Mouse (Mus musculus) natural killer cell, adult 2 months (primary cell): ENCODE measurements at regions not wholly inside any gene's neighbourhood (a gene's known extent, or its start where the extent isn't known, plus 50 kb on each side); places are given as distances from the start of the nearest gene placed in this dataset.

ENCODE experiments used
- DNase-seq, 2 experiments: peaks; one replicate each; pipeline ENCODE4 v3.0.0; 2022; ENCODE audit warnings: low spot score in 2 of 2

GRCm38 (mm10) chr7:125019259-125019658 lies 425.2 kb upstream of the Kdm8 start:
- DNase-seq, result no peak

DNA sequence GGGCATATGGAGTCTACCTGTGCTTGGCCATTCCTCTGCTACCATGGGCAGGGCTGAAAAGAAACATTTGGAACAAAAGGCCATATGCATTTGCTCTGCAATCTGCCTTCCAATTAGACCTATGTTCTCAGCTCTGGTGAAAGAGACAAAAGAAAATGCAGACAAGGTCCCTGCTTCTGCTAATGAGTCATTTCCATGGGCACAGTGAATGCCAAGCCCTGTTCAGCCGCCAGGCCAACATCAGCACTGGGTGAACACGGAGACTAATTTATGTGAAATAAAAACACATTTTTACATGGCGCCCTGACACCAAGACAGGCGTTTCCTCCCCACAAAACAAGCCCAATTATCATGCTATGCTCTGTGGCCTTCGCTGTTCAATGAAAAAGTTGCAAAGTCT lies 419.5 kb upstream of the Kdm8 start:
- DNase-seq, result no peak

DNA sequence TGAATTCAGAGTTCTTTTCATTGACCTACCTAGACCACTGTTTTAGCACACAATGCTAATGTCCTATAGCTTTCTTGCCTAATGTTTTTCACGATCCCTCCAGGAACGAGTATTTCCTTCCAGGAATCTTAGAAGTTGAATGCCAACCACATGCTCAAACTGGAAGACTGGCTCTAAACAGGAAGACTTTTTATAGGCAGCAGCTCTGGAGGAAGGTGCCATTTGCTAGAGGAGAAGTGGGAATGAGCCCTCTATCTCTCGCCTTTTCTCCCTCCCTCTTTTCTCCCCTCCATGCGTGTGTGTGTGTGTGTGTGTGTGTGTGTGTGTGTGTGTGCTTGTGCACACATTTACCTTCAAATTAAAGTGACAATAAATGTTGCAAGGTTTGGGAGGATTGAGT lies 410.7 kb upstream of the Kdm8 start:
- DNase-seq, result no peak

GRCm38 (mm10) chr7:125034196-125034595 lies 410.3 kb upstream of the Kdm8 start:
- DNase-seq, result no peak

- no peak for DNase-seq
Observed at GRCm38 (mm10) chr7:125036098-125036991, 408.1 kb upstream of the Kdm8 start.

DNA sequence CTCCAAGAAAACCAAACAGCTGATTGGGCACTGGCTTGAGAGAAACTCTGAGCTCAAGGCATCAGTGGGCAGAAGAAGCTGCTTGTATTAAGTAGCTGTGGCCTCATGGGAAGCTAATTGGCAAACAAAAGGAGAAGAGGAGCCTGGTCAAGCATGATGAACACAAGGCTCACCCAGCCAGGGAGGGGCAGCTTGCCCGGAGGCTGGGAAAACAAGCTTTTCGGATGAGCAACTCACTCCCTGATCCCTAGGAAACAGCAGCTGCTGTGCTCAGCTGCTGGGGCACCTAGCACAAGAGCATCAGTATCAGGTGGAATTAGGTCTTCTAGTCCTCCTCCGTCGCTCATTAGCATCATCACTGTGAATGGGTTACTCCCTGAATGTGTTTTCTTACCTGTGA lies 405.6 kb upstream of the Kdm8 start:
- no peak for DNase-seq

- DNase-seq, result no peak
Observed at GRCm38 (mm10) chr7:125055951-125056625, 388.4 kb upstream of the Kdm8 start.

DNA sequence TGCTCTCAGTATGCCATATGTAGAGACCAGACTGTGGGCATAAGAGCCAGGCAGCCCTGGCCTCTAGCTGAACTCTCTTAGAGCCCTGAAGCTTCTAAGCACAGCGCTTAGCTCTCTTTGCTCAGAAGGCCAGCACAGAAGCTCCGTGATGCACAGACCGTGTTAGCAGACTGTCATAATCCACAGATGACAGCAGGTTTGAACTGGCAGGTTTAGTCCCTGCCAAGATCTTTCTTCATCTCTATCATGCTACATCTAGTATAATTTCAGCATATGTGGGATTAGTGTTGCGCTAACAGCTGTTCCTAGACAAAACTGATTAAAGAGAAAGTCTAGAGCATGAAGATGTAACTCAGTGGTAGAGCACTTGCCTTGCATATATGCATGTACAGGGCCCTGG lies 342.0 kb upstream of the Kdm8 start:
- DNase-seq, result no peak

GRCm38 (mm10) chr7:125104011-125104410 lies 340.5 kb upstream of the Kdm8 start:
- no peak for DNase-seq

- no peak for DNase-seq
Observed at GRCm38 (mm10) chr7:125112820-125113273, 331.6 kb upstream of the Kdm8 start.

DNA sequence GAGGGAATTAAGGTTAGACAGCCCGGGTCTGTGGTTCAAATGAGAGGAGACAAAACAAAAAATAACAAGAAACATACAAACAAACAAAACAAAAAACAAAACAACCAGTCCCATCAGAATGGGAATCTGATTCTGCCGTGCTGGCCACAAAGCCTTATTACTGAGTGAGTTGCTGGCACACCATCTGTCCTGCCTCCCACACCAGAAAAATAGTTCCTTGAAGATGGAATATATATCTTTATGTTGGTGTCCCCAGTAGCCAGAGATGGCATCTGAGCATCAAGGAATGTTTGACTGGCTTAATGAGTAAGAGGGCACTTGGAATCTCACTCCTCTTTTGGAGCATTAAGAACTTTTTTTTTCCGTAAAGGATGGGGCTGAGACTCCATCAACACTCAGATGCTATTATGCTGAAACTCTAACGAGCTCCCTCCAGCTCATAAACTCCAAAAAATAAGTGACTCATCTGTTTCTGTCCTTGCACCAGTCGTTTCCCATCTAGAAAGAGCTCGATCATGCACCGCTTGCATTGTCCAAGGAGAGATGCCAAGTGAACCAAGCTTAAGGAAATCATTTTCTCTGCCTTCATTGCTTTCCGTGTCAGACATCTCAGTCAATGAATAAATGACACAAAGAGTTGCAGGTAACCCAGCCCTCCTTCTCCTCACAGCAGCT lies 329.0 kb upstream of the Kdm8 start:
- no peak for DNase-seq

DNA sequence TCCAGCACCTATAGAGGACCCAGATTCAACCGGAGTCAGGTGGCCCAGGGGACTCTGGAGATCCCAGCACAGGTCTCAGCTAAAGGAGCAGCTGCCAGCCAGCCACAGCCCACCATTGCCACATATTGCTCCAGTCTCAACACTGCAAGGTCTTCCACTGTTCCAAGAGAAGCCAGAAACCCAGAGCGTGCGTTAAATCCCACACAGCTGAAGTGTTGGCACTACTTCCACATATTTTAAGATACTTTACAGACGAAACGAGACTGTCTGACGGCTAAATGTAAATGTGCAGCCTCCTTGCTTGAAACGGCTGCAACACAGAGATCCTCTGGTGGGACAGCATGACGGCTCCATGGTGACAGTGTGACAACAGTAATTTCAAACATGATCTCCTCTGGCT lies 327.3 kb upstream of the Kdm8 start:
- DNase-seq, result no peak

DNA sequence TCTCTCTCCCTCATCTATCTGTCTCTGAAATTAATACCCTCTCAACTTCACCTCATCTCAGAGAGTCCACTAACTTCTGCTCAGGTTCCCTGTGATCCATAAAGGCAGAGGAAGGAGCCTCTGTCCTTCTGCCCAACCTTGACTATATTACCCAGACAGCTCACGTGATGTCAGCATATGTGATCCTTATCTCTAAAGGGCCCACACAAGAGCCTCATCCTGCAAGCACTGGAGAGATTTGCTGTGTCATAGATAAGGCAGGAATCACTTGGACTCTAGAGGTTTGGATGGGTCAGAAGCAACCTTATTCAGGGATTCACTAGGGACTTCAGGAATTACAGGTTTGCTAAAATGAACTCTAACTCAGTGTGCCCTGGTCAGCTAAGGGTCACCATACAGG lies 315.3 kb upstream of the Kdm8 start:
- DNase-seq, result no peak

- DNase-seq, result no peak
Observed at GRCm38 (mm10) chr7:125131968-125132367, 312.5 kb upstream of the Kdm8 start.

- DNase-seq, result no peak
Observed at GRCm38 (mm10) chr7:125138607-125139006, 305.9 kb upstream of the Kdm8 start.

DNA sequence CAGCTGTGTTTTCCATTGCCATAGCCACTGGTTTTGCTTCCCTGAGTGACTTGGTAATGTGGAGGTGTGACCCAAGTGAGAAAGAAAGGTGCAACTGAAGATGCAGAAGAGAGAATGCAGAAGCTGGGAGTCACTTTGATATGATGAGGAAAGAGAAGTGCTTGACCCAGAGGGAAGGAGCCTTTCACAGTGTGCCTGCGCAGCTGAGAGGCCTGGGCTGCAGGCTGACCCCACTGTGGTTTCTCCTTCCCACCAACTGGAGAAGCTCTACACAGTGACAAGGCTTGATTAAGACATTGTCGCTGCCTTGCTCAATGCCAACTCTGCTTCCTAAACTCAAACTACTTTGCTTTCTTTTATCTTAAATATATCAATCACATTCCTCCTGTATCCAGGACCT lies 305.3 kb upstream of the Kdm8 start:
- DNase-seq, result no peak

DNA sequence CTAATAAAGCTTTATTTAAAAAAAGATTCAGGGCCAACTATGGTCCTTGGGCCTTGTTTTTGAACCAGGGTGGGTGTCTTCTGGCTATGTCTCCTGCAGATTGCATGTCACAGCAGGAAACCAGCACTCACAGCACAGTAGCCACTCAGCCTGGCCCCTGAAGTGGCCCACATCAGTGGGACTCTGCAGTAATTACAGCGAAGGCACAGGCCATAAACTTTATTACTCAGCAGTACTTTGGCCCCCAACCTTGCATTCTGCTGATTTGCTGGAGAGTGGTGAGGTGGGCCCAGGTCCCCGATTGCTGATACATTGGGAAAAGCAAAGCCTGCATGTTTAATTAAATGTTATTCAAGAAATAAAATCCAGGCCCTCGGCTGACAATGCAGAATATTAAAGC lies 303.6 kb upstream of the Kdm8 start:
- DNase-seq, result no peak

DNA sequence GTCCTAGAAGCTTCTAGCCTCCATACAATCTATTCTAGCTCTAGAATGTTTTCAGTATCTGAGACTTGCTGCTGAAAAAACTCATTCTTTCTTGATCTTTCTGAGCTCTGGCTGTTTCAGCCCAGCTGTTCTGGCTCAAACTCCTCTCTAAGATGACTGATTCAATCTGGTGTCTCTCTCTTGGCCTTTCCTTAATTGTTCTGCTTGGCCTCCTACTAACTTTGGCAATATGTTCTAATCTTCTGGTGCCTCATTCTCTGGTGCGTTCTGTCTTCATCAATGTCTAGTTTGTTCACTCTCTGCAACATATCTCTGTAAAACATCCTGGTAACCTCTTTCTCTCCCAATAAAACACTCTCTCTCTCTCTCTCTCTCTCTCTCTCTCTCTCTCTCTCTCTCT lies 302.6 kb upstream of the Kdm8 start:
- DNase-seq, result no peak

GRCm38 (mm10) chr7:125146025-125146424 lies 298.5 kb upstream of the Kdm8 start:
- no peak for DNase-seq

DNA sequence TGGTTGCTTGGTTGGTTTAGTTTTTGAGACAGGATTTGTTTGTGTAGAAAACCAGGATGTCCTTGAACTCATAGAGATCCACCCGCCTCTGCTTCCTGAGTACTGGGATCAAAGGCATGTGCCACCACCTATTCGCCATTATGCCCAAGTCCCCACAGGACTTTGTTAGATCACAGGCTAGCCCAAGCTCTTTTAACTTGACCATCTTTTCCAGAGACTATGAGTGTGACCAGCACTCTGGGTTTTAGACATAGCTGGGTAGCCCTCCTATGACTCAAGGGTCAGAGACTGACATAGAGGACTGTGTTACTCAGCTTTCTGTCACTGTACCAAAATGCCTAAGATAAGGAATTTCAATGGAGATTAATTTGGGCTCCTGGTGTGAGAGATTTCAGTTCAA lies 295.3 kb upstream of the Kdm8 start:
- DNase-seq, result no peak

DNA sequence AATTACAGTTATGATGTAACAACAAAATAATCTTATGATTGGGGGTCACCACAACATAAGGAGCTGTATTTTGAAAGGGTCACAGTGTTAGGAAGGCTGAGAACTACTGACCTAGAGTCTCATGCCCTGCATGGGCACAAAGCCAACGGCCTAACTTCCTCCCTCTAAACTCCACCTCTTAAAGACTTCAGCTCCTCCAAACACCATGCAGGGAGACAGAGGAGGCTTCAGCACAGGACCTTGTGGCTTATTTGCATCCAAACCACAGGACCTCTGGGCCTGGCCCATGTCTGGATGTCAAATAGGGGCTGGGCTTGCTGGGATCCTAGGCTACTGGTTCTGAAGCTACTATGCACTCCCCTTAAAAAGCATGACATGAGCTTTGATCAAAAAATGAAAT lies 294.7 kb upstream of the Kdm8 start:
- DNase-seq, result no peak

DNA sequence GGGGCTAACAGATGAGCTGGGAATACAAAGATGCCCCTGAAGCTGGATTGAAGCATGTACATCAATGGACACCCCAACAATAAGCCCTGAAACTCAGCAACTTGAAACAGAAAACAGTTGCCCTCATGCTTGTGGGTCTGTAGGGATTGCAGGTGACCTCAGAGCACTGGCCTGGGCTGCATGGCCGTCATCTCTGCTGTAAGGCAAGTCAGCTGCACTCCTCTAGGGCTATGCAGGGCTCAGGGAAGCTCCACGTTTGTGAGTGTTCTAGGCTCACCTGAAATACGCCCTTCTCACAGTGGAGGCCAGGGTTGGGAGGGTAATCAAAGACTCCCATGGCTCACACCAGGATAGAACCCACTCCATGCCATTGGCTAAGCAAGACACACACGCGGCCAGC lies 292.2 kb upstream of the Kdm8 start:
- DNase-seq, result no peak

GRCm38 (mm10) chr7:125155291-125155690 lies 289.2 kb upstream of the Kdm8 start:
- DNase-seq, result no peak
